8 mouse cellular contexts compared by ENCODE assay signal in the genomic region with DNA sequence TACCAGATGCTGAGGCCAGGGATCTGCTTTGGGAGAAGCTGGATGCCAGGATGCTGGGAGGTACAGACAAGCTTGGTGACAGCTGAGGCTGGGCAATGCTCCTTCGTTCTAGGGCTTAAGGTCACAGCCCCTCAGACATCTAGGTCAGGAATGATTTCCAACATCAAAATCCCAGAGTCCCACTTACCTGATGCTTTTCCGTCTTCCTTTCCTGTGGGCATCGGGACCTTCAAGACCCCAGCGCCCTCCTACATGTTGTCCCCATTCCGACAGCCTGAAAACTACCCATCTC. TPM values are rescaled to one million over a fixed set of nuclear protein-coding genes. Genes with fewer than 3 reads are reported as not detected.
DNase-seq lines count a peak whose midpoint lies in the region; ATAC-seq and TF ChIP-seq lines count a peak whose summit lies in the region.

TSS of gene Erg (minus strand) at position 283 of the 292 bp plus-strand sequence.

- 16% methylated on average over 5 of the region's 5 CpGs for WGBS in heart, embryonic 10.5 days
- 1% methylated on average over 5 of the region's 5 CpGs for WGBS in limb, embryonic 14.5 days
- WGBS in stomach, embryonic 16.5 days = 2% methylated on average over 5 of the region's 5 CpGs

- no peak for TF ChIP-seq CTCF in E14TG2a.4 (conservative IDR thresholded peaks at IDR 0.05; ENCODE audit: low read length)

- no peak for TF ChIP-seq POLR2A in limb, embryonic 14.5 days (IDR thresholded peaks at IDR 0.05; ENCODE audit: borderline replicate concordance, extremely low read depth, insufficient read depth, insufficient read length)

- no peak for ATAC-seq in limb, embryonic 14.5 days (ENCODE audit: low FRiP score, low read depth)
- ATAC-seq in stomach, embryonic 16.5 days (ENCODE audit: insufficient read depth, low FRiP score) = no peak

- H3K4me2 ChIP-seq in limb, embryonic 14.5 days (replicated peaks; ENCODE audit: low read depth, low read length, severe bottlenecking) = peak within 1 kb of the TSS; percentile 85
- H3K4me2 ChIP-seq in stomach, embryonic 16.5 days (ENCODE audit: low read depth, low read length) = peak within 1 kb of the TSS; percentile 78

- H3K36me3 ChIP-seq in E14TG2a.4 (ENCODE audit: insufficient read depth, low read length) = no peaks in the 10 kb centered on the region
- no peaks in the 10 kb centered on the region for H3K36me3 ChIP-seq in heart, embryonic 10.5 days
- no peaks in the 10 kb centered on the region for H3K36me3 ChIP-seq in limb, embryonic 14.5 days (ENCODE audit: control insufficient read depth, insufficient read depth, low read length)
- H3K36me3 ChIP-seq in stomach, embryonic 16.5 days (ENCODE audit: control insufficient read depth, insufficient read depth, low read length) = no peaks in the 10 kb centered on the region

- H3K4me1 ChIP-seq in E14TG2a.4 (replicated peaks; ENCODE audit: low read depth, low read length) = peaks cover 11% of the 10 kb centered on the region
- peaks cover 16% of the 10 kb centered on the region for H3K4me1 ChIP-seq in heart, embryonic 10.5 days
- peaks cover 28% of the 10 kb centered on the region for H3K4me1 ChIP-seq in limb, embryonic 14.5 days (ENCODE audit: control insufficient read depth, insufficient read depth, low read length)
- peaks cover 6% of the 10 kb centered on the region; the same call in 1 of the 2 replicates for H3K4me1 ChIP-seq in stomach, embryonic 16.5 days (ENCODE audit: control insufficient read depth, insufficient read depth, low read length)

- H3K9ac ChIP-seq in limb, embryonic 14.5 days (ENCODE audit: low read depth, low read length, severe bottlenecking) = peak within 1 kb of the TSS; percentile 76
- peak within 1 kb of the TSS; percentile 66 for H3K9ac ChIP-seq in stomach, embryonic 16.5 days (ENCODE audit: low read length)

- H3K4me3 ChIP-seq in E14TG2a.4 (replicated peaks; ENCODE audit: low read length) = peak within 1 kb of the TSS; percentile 80
- H3K4me3 ChIP-seq in heart, embryonic 10.5 days = peak within 1 kb of the TSS; percentile 62
- H3K4me3 ChIP-seq in limb, embryonic 14.5 days (replicated peaks; ENCODE audit: low read length) = peak within 1 kb of the TSS; percentile 60
- peak within 1 kb of the TSS; percentile 49 for H3K4me3 ChIP-seq in stomach, embryonic 16.5 days (replicated peaks; ENCODE audit: low read length)

- DNase-seq in adrenal gland, postnatal 36 days = no peak
- no peak for DNase-seq in heart, embryonic 10.5 days (ENCODE audit: low spot score)
- no peak for DNase-seq in limb, embryonic 14.5 days (ENCODE audit: low spot score)
- DNase-seq in MN1 (ENCODE audit: low spot score) = no peak
- DNase-seq in cerebellum, postnatal 25 days = no peak
- no peak for DNase-seq in adipocyte (ENCODE audit: low spot score)

- H3K9me3 ChIP-seq in E14TG2a.4 (ENCODE audit: low read length) = no peaks in the 10 kb centered on the region; the same call in 1 of the 2 replicates
- no peaks in the 10 kb centered on the region for H3K9me3 ChIP-seq in heart, embryonic 10.5 days
- H3K9me3 ChIP-seq in limb, embryonic 14.5 days (ENCODE audit: control insufficient read depth, low read length) = no peaks in the 10 kb centered on the region
- no peaks in the 10 kb centered on the region for H3K9me3 ChIP-seq in stomach, embryonic 16.5 days (replicated peaks; ENCODE audit: control insufficient read depth, low read length)

- peaks cover 67% of the 10 kb centered on the region for H3K27me3 ChIP-seq in E14TG2a.4 (ENCODE audit: insufficient read depth, low read length)
- peaks cover 78% of the 10 kb centered on the region for H3K27me3 ChIP-seq in heart, embryonic 10.5 days (ENCODE audit: insufficient read depth, poor library complexity, severe bottlenecking)
- no peaks in the 10 kb centered on the region; the same call in 1 of the 2 replicates for H3K27me3 ChIP-seq in limb, embryonic 14.5 days (ENCODE audit: control insufficient read depth, insufficient read depth, low read length)
- H3K27me3 ChIP-seq in stomach, embryonic 16.5 days (ENCODE audit: control insufficient read depth, insufficient read depth, low read length) = peaks cover 29% of the 10 kb centered on the region

- peak within 1 kb of the TSS; percentile 62; the same call in 1 of the 2 replicates for H3K27ac ChIP-seq in heart, embryonic 10.5 days
- peak within 1 kb of the TSS; percentile 66 for H3K27ac ChIP-seq in limb, embryonic 14.5 days (replicated peaks; ENCODE audit: low read depth, low read length)
- H3K27ac ChIP-seq in stomach, embryonic 16.5 days (ENCODE audit: low read length) = no peak within 1 kb of the TSS; the same call in 1 of the 2 replicates

RNA-seq across cellular contexts. Expression of gene Erg, which starts in this region (rescaled TPM):
- total RNA-seq in adrenal gland, postnatal 36 days (2021) = 10 to 100 TPM; 15.6 to 19.5 TPM
- 4.7 and 5.9 TPM in 2 replicates for polyA plus RNA-seq in heart, embryonic 10.5 days (2016; fragmentation: Nextera tagmentation; extraction: Ambion mirVana)
- polyA plus RNA-seq in limb, embryonic 14.5 days (2012; rRNA removed) = 40.6 and 52.5 TPM in 2 replicates
- 18.9 and 21.6 TPM in 2 replicates for polyA plus RNA-seq in limb, embryonic 14.5 days (2014; fragmentation: Nextera tagmentation; extraction: Ambion mirVana)
- polyA plus RNA-seq in stomach, embryonic 16.5 days (2015; fragmentation: Nextera tagmentation; extraction: Ambion mirVana) = 3.4 and 4.5 TPM in 2 replicates
